Mouse (Mus musculus) kidney, postnatal 0 days (tissue): ENCODE results near the gene Ppfibp1. TPM values are rescaled to one million over a fixed set of nuclear protein-coding genes. Genes with fewer than 3 reads are reported as not detected.

Source experiments
- ATAC-seq: fragments of 200-750 bp; cut with Nextera tagmentation; replicated peaks from 2 replicates; pipeline ENCODE4 v1.8.0; 2017; ENCODE audit warnings: low read depth, moderate number of reproducible peaks, moderate TSS enrichment, moderate library complexity; ENCODE audit not compliant: low FRiP score
- DNase-seq: peaks from one replicate; pipeline ENCODE4 v3.0.0-alpha.2; 2016; ENCODE audit warnings: low spot score
- H3K27ac ChIP-seq: fragments of 300-500 bp; sonication (generic); 2 replicates; pipeline ENCODE4 v1.5.1; 2014; ENCODE audit warnings: mild to moderate bottlenecking
- H3K27me3 ChIP-seq: fragments of 300-500 bp; sonication (generic); 2 replicates; pipeline ENCODE4 v1.6.1; 2014; ENCODE audit warnings: low read length, mixed read lengths; ENCODE audit not compliant: insufficient read depth
- H3K36me3 ChIP-seq: fragments of 300-500 bp; sonication (generic); 2 replicates; pipeline ENCODE4 v1.6.1; 2014; ENCODE audit warnings: low read length, mixed read lengths; ENCODE audit not compliant: insufficient read depth
- H3K4me1 ChIP-seq: fragments of 300-500 bp; sonication (generic); replicated peaks from 2 replicates; pipeline ENCODE4 v1.6.1; 2014; ENCODE audit warnings: antibody characterized with exemption, low read length, mixed read lengths; ENCODE audit not compliant: insufficient read depth
- H3K4me2 ChIP-seq: fragments of 300-500 bp; sonication (generic); 2 replicates; pipeline ENCODE4 v1.6.1; 2014; ENCODE audit warnings: mild to moderate bottlenecking, low read length, moderate library complexity, mixed read lengths
- H3K4me3 ChIP-seq: fragments of 300-500 bp; sonication (generic); replicated peaks from 2 replicates; pipeline ENCODE4 v1.5.1; 2014; ENCODE audit warnings: low read depth, low read length
- H3K9ac ChIP-seq: fragments of 300-500 bp; sonication (generic); 2 replicates; pipeline ENCODE4 v1.6.1; 2014; ENCODE audit warnings: low read depth, low read length
- H3K9me3 ChIP-seq: fragments of 300-500 bp; sonication (generic); replicated peaks from 2 replicates; pipeline ENCODE4 v1.6.1; 2016; ENCODE audit warnings: low read length, inconsistent platforms, mixed read lengths
- CTCF ChIP-seq: IDR thresholded peaks from 2 replicates; pipeline ENCODE4 v1.5.1; 2016; ENCODE audit warnings: antibody characterized with exemption, low read depth, mild to moderate bottlenecking, moderate library complexity
- WGBS: fragments of 180-500 bp; shearing (Covaris S2); extraction: QIAGEN DNeasy Blood & Tissue Kit; methylation state at CpG from one replicate; pipeline ENCODE4 v1.1.7; 2014; 5-methylcytosine and 5-hydroxymethylcytosine counted together
- polyA plus RNA-seq: library from polyadenylated mRNA; unstranded; fragments of >200 nt; fragmentation: Nextera tagmentation; extraction: Ambion mirVana; gene quantifications from 2 replicates; pipeline ENCODE4 v1.2.1, GENCODE M21; 2015

Ppfibp1 gene
- polyA plus RNA-seq, 1 experiment from 2014 or later, result 55.9 TPM

- Histone ChIP-seq H3K4me3 (no peak overlapping the region), H3K4me1 (0 out of 2 replicates have a peak, but pooled peaks cover 6% of the 10 kb centered on the region), H3K27me3 (no peaks in the 10 kb centered on the region), H3K27ac (no peak overlapping the region), H3K9me3 (no peaks in the 10 kb centered on the region), H3K4me2 (no peak overlapping the region), H3K36me3 (no peaks in the 10 kb centered on the region), H3K9ac (no peak overlapping the region)
- ATAC-seq (no peak), DNase-seq (no peak)
- 66% methylated on average over 12 of the region's 12 CpGs for WGBS
- no peak for TF ChIP-seq CTCF
Observed at GRCm38 (mm10) chr6:146966446-146967019, 78.2 kb downstream of the Ppfibp1 start.

GRCm38 (mm10) chr6:146967836-146968235 lies 79.5 kb downstream of the Ppfibp1 start:
- Histone ChIP-seq H3K4me1 (0 out of 2 replicates have a peak, but pooled peaks cover 6% of the 10 kb centered on the region), H3K27ac (no peak overlapping the region), H3K4me2 (no peak overlapping the region), H3K4me3 (no peak overlapping the region), H3K9ac (no peak overlapping the region), H3K27me3 (no peaks in the 10 kb centered on the region), H3K36me3 (no peaks in the 10 kb centered on the region), H3K9me3 (no peaks in the 10 kb centered on the region)
- WGBS, result 80% methylated on average over 6 of the region's 6 CpGs
- no peak for TF ChIP-seq CTCF
- ATAC-seq (no peak), DNase-seq (no peak)

GRCm38 (mm10) chr6:146970811-146971210 lies 82.5 kb downstream of the Ppfibp1 start:
- H3K4me3 ChIP-seq, result no peak overlapping the region
- H3K27ac ChIP-seq, result no peak overlapping the region
- ATAC-seq (no peak), DNase-seq (no peak)
- H3K36me3 ChIP-seq, result no peaks in the 10 kb centered on the region
- no peak for TF ChIP-seq CTCF
- no peak overlapping the region for H3K4me2 ChIP-seq
- 61% methylated on average over 3 of the region's 3 CpGs for WGBS
- no peak overlapping the region for H3K9ac ChIP-seq
- H3K4me1 ChIP-seq, result 0 out of 2 replicates have a peak, but pooled peaks cover 6% of the 10 kb centered on the region
- no peaks in the 10 kb centered on the region for H3K27me3 ChIP-seq
- no peaks in the 10 kb centered on the region for H3K9me3 ChIP-seq

GRCm38 (mm10) chr6:146971366-146971765 lies 83.1 kb downstream of the Ppfibp1 start:
- no peak for ATAC-seq
- 57% methylated on average over 3 of the region's 3 CpGs for WGBS
- no peak for TF ChIP-seq CTCF

GRCm38 (mm10) chr6:146972009-146972408 lies 83.7 kb downstream of the Ppfibp1 start:
- Histone ChIP-seq H3K4me1 (no peaks in the 10 kb centered on the region), H3K9me3 (no peaks in the 10 kb centered on the region), H3K27ac (no peak overlapping the region), H3K36me3 (peaks cover 5% of the 10 kb centered on the region; the same call in 1 of the 2 replicates), H3K9ac (no peak overlapping the region), H3K4me3 (no peak overlapping the region), H3K4me2 (no peak overlapping the region), H3K27me3 (no peaks in the 10 kb centered on the region)
- no peak for TF ChIP-seq CTCF
- ATAC-seq (no peak), DNase-seq (no peak)
- 71% methylated on average over 6 of the region's 6 CpGs for WGBS

More at GRCm38 (mm10) chr6:146971366-146971765, 83.1 kb downstream of the Ppfibp1 start:
- H3K27ac ChIP-seq, result no peak overlapping the region
- no peaks in the 10 kb centered on the region for H3K9me3 ChIP-seq
- H3K4me3 ChIP-seq, result no peak overlapping the region
- H3K9ac ChIP-seq, result no peak overlapping the region
- H3K27me3 ChIP-seq, result no peaks in the 10 kb centered on the region
- H3K36me3 ChIP-seq, result no peaks in the 10 kb centered on the region
- H3K4me2 ChIP-seq, result no peak overlapping the region
- 0 out of 2 replicates have a peak, but pooled peaks cover under 1% of the 10 kb centered on the region for H3K4me1 ChIP-seq
- DNase-seq, result no peak

- no peak overlapping the region for H3K9ac ChIP-seq
- H3K4me3 ChIP-seq, result no peak overlapping the region
- no peak for TF ChIP-seq CTCF
- no peak overlapping the region for H3K27ac ChIP-seq
- H3K4me2 ChIP-seq, result no peak overlapping the region
- H3K27me3 ChIP-seq, result no peaks in the 10 kb centered on the region
- no peaks in the 10 kb centered on the region for H3K4me1 ChIP-seq
- DNase-seq, result no peak
- peaks cover 9% of the 10 kb centered on the region; the same call in 1 of the 2 replicates for H3K36me3 ChIP-seq
- H3K9me3 ChIP-seq, result no peaks in the 10 kb centered on the region
- WGBS, result 38% methylated on average over 1 of the region's 1 CpGs
- no peak for ATAC-seq
Observed at GRCm38 (mm10) chr6:146972740-146973139, 84.5 kb downstream of the Ppfibp1 start.
